Mouse (Mus musculus) megakaryocyte-erythroid progenitor cell, adult 5-6 weeks (primary cell): ENCODE results near the gene Camk2b. TPM values are rescaled to one million over a fixed set of nuclear protein-coding genes. Genes with fewer than 3 reads are reported as not detected.
"Not testable (repeated sequence)": the region's sequence is repeated elsewhere in the genome, so short reads cannot be mapped to it uniquely, and the experiment has no call there.

Experiments
- ATAC-seq: replicated peaks from 2 replicates; pipeline ENCODE4 v1.8.0; 2016; ENCODE audit warnings: mild to moderate bottlenecking, inconsistent platforms; ENCODE audit not compliant: severe bottlenecking, poor library complexity, low FRiP score, low TSS enrichment
- total RNA-seq, 2 experiments: library from RNA; stranded (forward) in 1 of 2; stranded (reverse) in 1 of 2; fragments of 200-1000, 215-1000 nt in 1 of 2; fragments of >200 nt in 1 of 2; fragmentation: Nextera tagmentation in 1 of 2; gene quantifications; 2 replicates each; pipeline ENCODE4 v1.2.3; 2014 to 2017

The Camk2b gene
- total RNA-seq (2014; fragmentation: Nextera tagmentation) = 0.52 and 3.0 TPM in 2 replicates
- total RNA-seq (2017) = 1.6 TPM in 1 of 2 replicates, not detected in the other

DNA sequence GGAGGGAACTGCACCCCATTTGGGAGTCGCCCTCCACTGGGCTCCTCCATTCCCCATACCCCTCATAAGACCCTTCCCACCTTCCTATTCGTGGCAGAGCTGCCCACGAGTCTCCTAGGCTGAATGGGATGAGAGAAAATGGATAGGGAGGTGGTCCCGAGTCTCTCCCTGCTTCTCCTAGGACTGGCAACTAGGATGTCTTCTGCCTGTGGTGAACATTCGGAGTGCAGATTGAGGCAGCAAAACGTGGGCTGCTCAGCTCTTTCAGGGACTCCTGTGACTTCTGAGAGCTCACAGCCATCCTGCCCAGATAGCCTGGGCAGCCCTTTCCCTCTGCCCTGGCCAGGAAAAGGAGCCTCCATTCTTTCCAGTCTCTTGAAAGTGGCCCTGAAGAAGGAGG is at the start of gene Camk2b:
Gene Camk2b, minus strand, starts transcription at position 187 of the 400 bp plus-strand sequence.
- no peak for ATAC-seq

GRCm38 (mm10) chr11:6111734-6112484 is 45.7 kb upstream of the Camk2b start:
- no peak for ATAC-seq

DNA sequence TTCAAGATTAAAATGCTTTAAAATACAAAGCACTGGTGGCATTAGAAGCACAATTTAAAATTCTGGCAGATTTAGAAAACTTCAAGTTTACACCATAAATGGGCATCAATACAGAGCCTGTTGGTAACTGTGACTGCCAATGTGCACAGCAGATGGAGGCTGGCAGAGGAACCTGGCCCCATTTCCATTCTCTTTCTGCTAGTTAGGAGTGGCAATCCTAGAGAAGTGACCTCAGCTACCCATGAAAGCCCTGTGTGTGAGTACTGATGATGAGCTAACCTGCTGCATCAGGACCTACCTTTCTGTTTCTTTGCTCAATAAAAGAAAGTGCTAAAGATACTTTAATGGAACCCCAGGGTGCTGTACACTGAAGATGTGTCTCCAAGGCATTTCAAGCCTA is 43.8 kb upstream of the Camk2b start:
- no peak for ATAC-seq

DNA sequence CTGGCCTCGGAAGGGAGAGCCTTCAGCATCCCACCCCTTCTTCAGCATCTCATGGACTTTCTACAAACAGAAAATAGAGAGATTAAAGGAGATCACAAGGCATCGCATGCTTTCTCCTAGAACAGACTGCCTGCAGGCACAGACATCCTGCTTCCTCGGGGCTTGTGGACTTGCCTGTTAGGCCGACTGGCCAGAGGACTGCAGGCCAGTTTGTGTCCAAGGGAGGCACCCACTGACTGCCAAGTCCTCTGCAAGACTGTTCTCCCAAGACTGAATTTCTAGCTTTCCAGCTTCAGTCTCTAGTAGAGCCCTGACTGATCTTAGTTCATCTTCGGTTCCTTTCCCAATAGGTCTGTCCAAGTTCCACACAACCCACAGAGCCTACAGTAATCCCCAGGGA is 42.1 kb upstream of the Camk2b start:
- ATAC-seq = no peak

DNA sequence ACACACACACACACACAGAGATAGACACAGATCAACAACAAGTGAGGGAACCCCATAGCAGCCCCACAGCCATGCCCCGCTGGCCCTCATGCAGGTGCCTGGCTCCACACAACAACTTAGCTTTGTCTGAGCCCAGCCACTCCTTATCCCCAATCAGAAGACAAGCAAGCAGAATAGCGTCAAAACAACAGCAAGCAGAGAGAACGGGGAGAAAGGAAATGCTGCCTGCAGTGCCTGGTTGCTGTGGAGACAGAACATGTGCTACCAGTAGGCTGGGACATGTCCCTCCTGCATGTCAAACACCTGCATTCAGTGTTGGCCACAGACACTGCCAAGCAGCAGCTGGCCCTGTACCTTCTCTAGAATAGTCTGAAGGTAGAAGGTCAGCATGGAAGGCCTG is 41.6 kb upstream of the Camk2b start:
- ATAC-seq = no peak

- no peak for ATAC-seq
These were observed 38.6 kb upstream of the Camk2b start for GRCm38 (mm10) chr11:6104734-6105133.

DNA sequence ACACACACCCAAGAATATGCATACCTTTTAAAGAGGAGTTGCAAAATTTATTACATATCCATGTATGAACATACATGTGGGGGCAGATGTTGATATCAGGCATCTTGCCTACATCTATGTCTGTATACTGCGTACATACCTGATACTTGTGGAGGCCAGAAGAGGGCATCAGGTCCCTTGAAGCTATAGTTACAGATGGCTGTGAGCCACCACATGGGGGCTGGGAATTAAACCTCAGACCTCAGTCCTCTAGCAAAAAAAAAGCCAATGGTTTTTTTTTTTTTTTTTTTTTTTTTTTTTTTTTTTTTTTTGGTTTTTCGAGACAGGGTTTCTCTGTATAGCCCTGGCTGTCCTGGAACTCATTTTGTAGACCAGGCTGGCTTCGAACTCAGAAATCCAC is 30.5 kb upstream of the Camk2b start:
- ATAC-seq = not testable (repeated sequence)

DNA sequence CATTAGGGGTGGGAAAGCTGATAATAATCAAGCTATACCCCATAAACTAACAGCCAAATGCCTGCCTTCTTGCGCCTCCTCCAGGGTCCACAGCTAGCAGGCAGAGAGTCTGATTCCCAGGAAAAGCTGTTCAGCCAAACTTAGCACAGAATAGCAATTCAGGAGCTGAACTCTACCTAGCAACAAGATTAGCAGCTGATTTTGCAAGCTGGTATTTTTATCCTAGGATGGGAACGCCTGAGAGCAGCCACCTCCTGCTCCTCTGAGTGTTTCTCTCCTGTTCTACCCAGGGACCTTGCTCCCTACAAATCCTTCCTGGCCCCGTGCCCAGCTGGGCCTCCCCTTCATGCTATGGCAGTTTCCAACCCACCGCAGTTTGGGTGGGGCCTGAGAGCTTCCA is 20.8 kb upstream of the Camk2b start:
- no peak for ATAC-seq

- ATAC-seq = no peak
These were observed 12.6 kb upstream of the Camk2b start for GRCm38 (mm10) chr11:6078737-6079136.

DNA sequence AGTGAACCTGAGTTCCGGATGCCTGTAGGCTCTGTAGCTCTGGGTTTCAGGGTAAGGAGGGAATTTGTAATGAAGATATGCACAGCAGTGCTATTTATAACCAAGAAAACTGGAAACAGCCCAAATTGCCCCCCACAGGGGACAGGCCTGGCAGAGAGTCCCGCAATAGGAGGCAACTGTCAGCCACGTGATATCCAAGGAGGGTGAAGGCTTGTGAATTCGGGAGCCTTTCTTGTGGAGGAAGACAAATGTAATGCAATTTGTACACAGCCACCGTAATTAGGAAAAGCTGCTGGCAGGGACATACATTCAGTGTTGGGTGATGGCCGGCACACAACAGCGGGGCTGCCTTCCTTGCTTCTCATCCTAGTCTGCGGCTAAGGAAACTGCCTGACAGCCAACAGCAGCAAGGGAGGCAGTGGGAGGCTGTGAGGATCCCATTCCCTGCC is 9.5 kb upstream of the Camk2b start:
- no peak for ATAC-seq

GRCm38 (mm10) chr11:6068181-6068957 is 2.2 kb upstream of the Camk2b start:
- no peak for ATAC-seq

DNA sequence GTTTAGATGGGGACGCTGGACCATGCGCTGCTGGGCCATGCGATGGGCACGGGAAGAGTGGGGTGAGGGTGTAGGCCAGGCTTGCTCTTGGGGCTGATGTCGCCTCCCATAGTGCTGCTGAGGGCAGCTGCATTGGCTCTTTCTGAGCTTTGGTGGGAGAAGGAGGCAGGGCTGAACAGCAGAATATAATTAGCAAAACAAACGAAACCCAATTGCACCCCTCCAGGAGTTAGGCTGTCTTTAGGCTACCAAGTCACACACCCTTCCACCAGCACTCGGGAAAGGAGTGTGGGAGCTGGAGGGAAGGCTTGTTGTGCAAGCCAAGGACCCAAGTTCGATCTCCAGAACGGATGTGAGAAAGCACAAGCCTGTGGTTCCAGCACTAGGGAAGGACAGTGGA is 998 bp upstream of the Camk2b start:
- ATAC-seq = no peak

DNA sequence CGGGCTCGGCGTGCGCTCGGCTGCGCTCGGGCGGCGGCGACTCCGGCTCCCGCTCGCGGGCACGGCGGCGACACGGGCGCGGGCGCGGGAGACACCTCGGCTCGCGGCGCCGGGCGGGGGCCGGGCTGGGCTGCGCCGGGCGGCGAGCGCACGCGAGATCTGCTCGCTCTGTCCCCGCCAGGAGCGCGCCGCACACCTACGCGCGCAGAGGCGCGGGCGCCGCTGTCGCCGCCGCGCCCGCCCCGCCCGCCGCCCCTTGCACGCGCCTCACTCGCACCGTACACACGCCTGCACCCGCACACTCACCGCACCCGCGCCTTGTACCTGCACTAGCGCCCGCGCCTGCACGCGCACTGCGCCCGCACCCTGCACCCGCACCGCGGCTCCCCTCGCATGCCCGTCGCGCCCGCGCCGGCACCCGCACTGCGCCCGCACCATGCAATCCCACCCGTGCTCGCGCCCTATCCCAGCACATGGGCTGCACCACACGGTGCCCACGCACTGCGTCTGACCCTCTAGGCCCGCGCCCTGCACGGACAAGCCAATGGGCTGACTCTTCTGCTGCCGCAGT is 526 bp downstream of the Camk2b start:
- no peak for ATAC-seq

- ATAC-seq = no peak
These were observed 1.1 kb downstream of the Camk2b start for GRCm38 (mm10) chr11:6065046-6065521.

DNA sequence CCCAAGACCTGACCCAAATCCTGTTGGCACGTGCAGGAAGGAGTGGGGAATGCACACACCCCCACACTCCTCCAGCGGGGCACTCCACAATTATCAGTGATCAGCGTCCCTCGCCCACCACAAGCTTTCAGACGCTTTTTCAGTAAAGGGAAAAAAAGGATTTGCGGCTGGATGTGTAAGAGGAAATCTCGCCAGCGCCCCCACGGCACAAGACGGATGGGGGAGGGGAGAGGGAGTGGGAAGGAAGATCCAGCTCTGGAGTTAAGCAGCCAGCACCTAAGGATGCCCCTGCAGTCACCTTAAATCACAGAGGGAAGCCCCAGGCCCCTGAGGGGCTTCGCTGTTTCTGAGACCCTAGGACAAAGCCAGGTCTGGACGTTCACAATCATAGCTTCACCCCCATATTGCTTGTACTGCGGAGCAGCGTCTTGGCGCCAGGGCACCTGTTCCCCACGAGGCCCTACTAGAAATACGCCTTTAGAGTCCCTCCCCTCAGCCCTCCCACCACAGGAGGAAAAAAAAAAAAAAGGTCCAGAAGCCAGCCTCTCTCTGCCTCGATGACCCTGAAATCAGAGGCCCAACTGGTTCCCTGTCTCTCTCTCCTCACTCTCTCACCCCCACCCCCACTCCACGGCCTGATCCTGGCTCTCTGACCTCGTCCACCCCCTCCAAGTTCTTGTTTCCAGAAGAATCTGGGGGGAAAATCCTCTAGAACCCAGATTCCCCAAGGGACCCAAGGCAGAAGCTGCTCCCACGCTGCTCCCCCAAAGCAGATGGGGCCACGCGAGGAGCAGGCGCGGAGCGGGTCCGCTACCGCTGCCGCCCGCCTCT is 1.7 kb downstream of the Camk2b start:
- ATAC-seq = no peak

- ATAC-seq = no peak
These were observed 2.5 kb downstream of the Camk2b start for GRCm38 (mm10) chr11:6063501-6064214.

DNA sequence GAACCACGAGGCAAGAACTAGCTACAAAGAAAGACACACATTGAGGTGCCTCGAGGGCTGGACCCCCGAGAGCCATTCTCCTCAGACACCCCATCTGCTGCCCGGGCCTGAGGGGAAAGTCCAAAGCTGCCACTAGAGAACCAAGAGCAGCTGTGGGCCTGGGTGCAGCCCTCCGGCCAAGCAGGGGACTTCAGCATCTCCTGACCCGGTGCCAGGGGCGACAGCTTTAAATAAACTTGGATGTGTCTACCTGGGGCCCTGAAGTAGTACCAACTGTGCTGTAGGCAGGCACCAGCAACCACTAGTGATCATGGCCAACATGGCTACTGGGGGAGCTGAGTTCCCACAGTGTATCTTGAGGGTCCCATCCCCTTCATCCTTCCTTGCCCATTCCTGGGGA is 3.1 kb downstream of the Camk2b start:
- ATAC-seq = no peak

DNA sequence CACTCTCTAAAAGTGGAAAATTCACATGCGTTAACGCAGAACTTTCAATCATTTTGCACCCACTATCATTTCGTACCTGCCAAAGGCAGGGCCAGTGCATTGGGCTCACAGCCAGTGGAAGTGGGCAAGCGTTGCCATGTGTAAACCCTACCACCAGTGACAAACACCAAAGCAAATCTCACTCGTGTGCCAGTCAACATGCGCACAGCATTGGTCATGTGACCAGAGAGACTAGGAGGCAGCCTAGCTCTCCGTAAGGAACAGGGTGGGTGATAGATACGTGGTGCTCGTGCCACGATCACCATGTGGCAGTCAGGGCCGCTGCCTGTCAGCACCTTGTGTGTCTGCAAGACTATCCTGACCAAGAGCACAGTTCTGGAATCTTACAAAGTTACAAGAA is 3.8 kb downstream of the Camk2b start:
- ATAC-seq = no peak

GRCm38 (mm10) chr11:6061891-6062290 is 4.3 kb downstream of the Camk2b start:
- no peak for ATAC-seq
